27 mouse cellular contexts compared by ENCODE assay signal in the genomic region with DNA sequence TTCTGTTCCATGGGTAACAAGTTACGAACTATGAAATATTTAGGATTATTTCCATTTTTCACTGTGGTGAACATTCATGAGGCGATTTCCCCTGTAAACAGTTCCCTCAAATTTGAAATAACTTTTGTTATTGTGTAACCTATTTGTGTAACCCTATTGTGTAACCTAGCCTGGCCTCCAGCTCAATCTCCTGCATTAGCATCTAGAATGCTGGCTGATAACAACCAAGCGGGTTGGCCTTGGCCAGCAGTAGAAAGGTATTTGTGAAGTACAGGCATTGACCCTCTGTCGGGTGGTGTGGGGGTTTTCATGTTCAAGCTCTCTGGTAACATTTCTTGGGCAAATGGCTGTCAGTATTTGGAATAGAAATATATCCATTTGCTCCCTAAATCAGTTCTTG. TPM values are rescaled to one million over a fixed set of nuclear protein-coding genes. Genes with fewer than 3 reads are reported as not detected.
DNase-seq lines count a peak whose midpoint lies in the region; ATAC-seq and TF ChIP-seq lines count a peak whose summit lies in the region.
"Had no signal": no experiment of that assay in that cellular context is flagged by ENCODE, and none has a peak within 500 bp of the region (broad histone marks: within the 10 kb centered on the region; RNA-seq: fewer than 3 reads in every experiment).

No protein-coding gene starts in this region.

- H3K36me3 ChIP-seq in lung, postnatal 0 days (ENCODE audit: insufficient read depth, low read length), result no peaks in the 10 kb centered on the region
- no peaks in the 10 kb centered on the region for H3K36me3 ChIP-seq in liver, embryonic 14.5 days (replicated peaks; ENCODE audit: control insufficient read depth, insufficient read depth, low read depth)
- H3K36me3 ChIP-seq in stomach, postnatal 0 days (ENCODE audit: control insufficient read depth, insufficient read depth, low read length), result no peaks in the 10 kb centered on the region
- H3K36me3 ChIP-seq: embryonic facial prominence, embryonic 10.5 days; heart, embryonic 10.5 days; neural tube, embryonic 13.5 days had no signal

- H3K4me3 ChIP-seq in lung, postnatal 0 days (ENCODE audit: low read depth, low read length), result no peak overlapping the region
- no peak overlapping the region for H3K4me3 ChIP-seq in liver, embryonic 14.5 days (ENCODE audit: insufficient read depth in 1 of 2, low read depth in 2 of 2, low read length in 2 of 2)
- no peak overlapping the region for H3K4me3 ChIP-seq in stomach, postnatal 0 days (ENCODE audit: low read depth, low read length)
- H3K4me3 ChIP-seq: embryonic facial prominence, embryonic 10.5 days; heart, embryonic 10.5 days; left cerebral cortex, adult 2 months; myocyte; neural tube, embryonic 13.5 days had no signal

- no peak overlapping the region for H3K4me2 ChIP-seq in lung, postnatal 0 days (replicated peaks; ENCODE audit: low read depth, low read length)
- H3K4me2 ChIP-seq in liver, embryonic 14.5 days (ENCODE audit: low read depth), result no peak overlapping the region
- no peak overlapping the region for H3K4me2 ChIP-seq in stomach, postnatal 0 days (replicated peaks; ENCODE audit: low read depth)
- H3K4me2 ChIP-seq: hindbrain, embryonic 14.5 days; neural tube, embryonic 13.5 days had no signal

- H3K4me1 ChIP-seq in lung, postnatal 0 days (ENCODE audit: insufficient read depth, low read depth, low read length), result no peaks in the 10 kb centered on the region
- no peaks in the 10 kb centered on the region for H3K4me1 ChIP-seq in liver, embryonic 14.5 days (replicated peaks; ENCODE audit: control insufficient read depth in 2 of 2, insufficient read depth in 2 of 2, low read length in 1 of 2)
- H3K4me1 ChIP-seq in stomach, postnatal 0 days (replicated peaks; ENCODE audit: control insufficient read depth, insufficient read depth), result no peaks in the 10 kb centered on the region
- H3K4me1 ChIP-seq: embryonic facial prominence, embryonic 10.5 days; neural tube, embryonic 13.5 days had no signal

- no peak overlapping the region for H3K9ac ChIP-seq in lung, postnatal 0 days (replicated peaks; ENCODE audit: low read depth)
- no peak overlapping the region for H3K9ac ChIP-seq in liver, embryonic 14.5 days (replicated peaks)
- H3K9ac ChIP-seq in stomach, postnatal 0 days (ENCODE audit: low read length), result no peak overlapping the region
- H3K9ac ChIP-seq: forebrain, postnatal 0 days; hindbrain, embryonic 14.5 days; neural tube, embryonic 13.5 days had no signal

- WGBS in lung, postnatal 0 days, result 79% methylated on average over 4 of the region's 4 CpGs
- WGBS in liver, embryonic 14.5 days (ENCODE audit: insufficient replicate concordance), result 58% methylated on average over 4 of the region's 4 CpGs
- WGBS in stomach, postnatal 0 days, result 85% methylated on average over 4 of the region's 4 CpGs

- ATAC-seq in lung, postnatal 0 days, result no peak
- peak; percentile 35; the same call in 1 of the 2 replicates for ATAC-seq in liver, embryonic 14.5 days (ENCODE audit: insufficient read depth)
- no peak for ATAC-seq in stomach, postnatal 0 days (ENCODE audit: low FRiP score, low TSS enrichment)
- ATAC-seq: activated CD4-positive, CD25-positive, alpha-beta regulatory T cell, adult 4 months; forebrain, postnatal 0 days; inflammation-experienced regulatory T-cells, adult 6 months; midbrain, embryonic 16.5 days had no signal

- H3K27ac ChIP-seq in lung, postnatal 0 days (ENCODE audit: low read length), result no peak overlapping the region
- no peak overlapping the region for H3K27ac ChIP-seq in liver, embryonic 14.5 days
- no peak overlapping the region for H3K27ac ChIP-seq in stomach, postnatal 0 days (replicated peaks)
- H3K27ac ChIP-seq: embryonic facial prominence, embryonic 10.5 days; heart, embryonic 10.5 days; hindbrain, embryonic 14.5 days; kidney, postnatal 0 days; left cerebral cortex, adult 2 months; neural tube, embryonic 13.5 days had no signal

- no peaks in the 10 kb centered on the region for H3K9me3 ChIP-seq in lung, postnatal 0 days (ENCODE audit: low read length)
- no peaks in the 10 kb centered on the region for H3K9me3 ChIP-seq in liver, embryonic 14.5 days (ENCODE audit: control insufficient read depth, low read length)
- H3K9me3 ChIP-seq in stomach, postnatal 0 days (ENCODE audit: control insufficient read depth, low read length), result no peaks in the 10 kb centered on the region
- H3K9me3 ChIP-seq: embryonic facial prominence, embryonic 10.5 days; heart, embryonic 10.5 days; neural tube, embryonic 13.5 days had no signal

- no peaks in the 10 kb centered on the region for H3K27me3 ChIP-seq in lung, postnatal 0 days (replicated peaks; ENCODE audit: insufficient read depth, low read length)
- H3K27me3 ChIP-seq in liver, embryonic 14.5 days (ENCODE audit: control insufficient read depth, insufficient read depth, low read length), result no peaks in the 10 kb centered on the region
- H3K27me3 ChIP-seq in stomach, postnatal 0 days (ENCODE audit: control insufficient read depth, insufficient read depth, low read length), result no peaks in the 10 kb centered on the region
- H3K27me3 ChIP-seq: neural tube, embryonic 13.5 days had no signal

- DNase-seq in lung, postnatal 0 days (ENCODE audit: low spot score), result peak; percentile 13
- no peak for DNase-seq in lung, postnatal 25 days (ENCODE audit: low spot score)
- peak; percentile 39 to 53 for DNase-seq in adrenal gland, postnatal 36 days
- peak in 2 of 3 experiments; percentile 6 to 20 for DNase-seq in liver, embryonic 14.5 days (ENCODE audit: low read depth in 3 of 3, low spot score in 3 of 3)
- no peak for DNase-seq in stomach, postnatal 0 days (ENCODE audit: low spot score)
- no peak for DNase-seq in heart, adult 11 months
- no peak for DNase-seq in cerebellum, adult 9-11 months
- DNase-seq: cerebellum, adult 9-10 months; forebrain, postnatal 0 days; heart, postnatal 4 days; kidney, adult 2 months; lung, postnatal 10 days; retina, postnatal 1 day; right cerebral cortex, postnatal 25 days; spleen, adult 18-20 months had no signal

- no peak for TF ChIP-seq EP300 in lung, postnatal 0 days (IDR thresholded peaks at IDR 0.05)
- no peak for TF ChIP-seq EP300 in liver, embryonic 14.5 days (IDR thresholded peaks at IDR 0.05; ENCODE audit: low read depth)
- no peak for TF ChIP-seq EP300 in stomach, postnatal 0 days (optimal IDR thresholded peaks at IDR 0.05)

- TF ChIP-seq CTCF in lung, postnatal 0 days (IDR thresholded peaks at IDR 0.05), result no peak
- TF ChIP-seq CTCF in liver, embryonic 14.5 days (IDR thresholded peaks at IDR 0.05; ENCODE audit: low read depth), result no peak
- TF ChIP-seq CTCF in stomach, postnatal 0 days (IDR thresholded peaks at IDR 0.05; ENCODE audit: low read depth), result no peak

RNA-seq across cellular contexts. Expression of a gene that starts 18.3 kb away (rescaled TPM):
- polyA plus RNA-seq in lung, postnatal 0 days (2015; fragmentation: Nextera tagmentation; extraction: Ambion mirVana), result 0.02 and 0.08 TPM in 2 replicates
- total RNA-seq in adrenal gland, postnatal 36 days (2021), result 100 to 1,000 TPM in 1 of 2 experiments, 10 to 100 TPM in 1; 47.0 to 175 TPM
- polyA plus RNA-seq in liver, embryonic 14.5 days (2012; rRNA removed), result 0.02 and 0.06 TPM in 2 replicates
- 0.03 TPM in 1 of 2 replicates, not detected in the other for polyA plus RNA-seq in liver, embryonic 14.5 days (2014; fragmentation: Nextera tagmentation; extraction: Ambion mirVana)
- 0.13 and 0.16 TPM in 2 replicates for polyA plus RNA-seq in stomach, postnatal 0 days (2015; fragmentation: Nextera tagmentation; extraction: Ambion mirVana)
- total RNA-seq: megakaryocyte-erythroid progenitor cell, adult 5-6 weeks had no signal
- polyA plus RNA-seq: heart, embryonic 16.5 days; inflammation-experienced regulatory T-cells, adult 6 months; myocyte had no signal

RNA-seq across cellular contexts. Expression of a gene that starts 58.2 kb away (rescaled TPM):
- 10.5 and 11.4 TPM in 2 replicates for polyA plus RNA-seq in lung, postnatal 0 days (2015; fragmentation: Nextera tagmentation; extraction: Ambion mirVana)
- 10 to 100 TPM; 43.5 to 48.6 TPM for total RNA-seq in adrenal gland, postnatal 36 days (2021)
- 7.8 and 9.0 TPM in 2 replicates for polyA plus RNA-seq in liver, embryonic 14.5 days (2012; rRNA removed)
- polyA plus RNA-seq in liver, embryonic 14.5 days (2014; fragmentation: Nextera tagmentation; extraction: Ambion mirVana), result 7.8 and 8.1 TPM in 2 replicates
- polyA plus RNA-seq in stomach, postnatal 0 days (2015; fragmentation: Nextera tagmentation; extraction: Ambion mirVana), result 7.7 and 8.0 TPM in 2 replicates

RNA-seq across cellular contexts. Expression of a gene that starts 58.3 kb away (rescaled TPM):
- 13.1 and 14.2 TPM in 2 replicates for polyA plus RNA-seq in lung, postnatal 0 days (2015; fragmentation: Nextera tagmentation; extraction: Ambion mirVana)
- total RNA-seq in adrenal gland, postnatal 36 days (2021), result 10 to 100 TPM; 14.0 to 15.3 TPM
- 12.5 and 17.8 TPM in 2 replicates for polyA plus RNA-seq in liver, embryonic 14.5 days (2012; rRNA removed)
- 20.1 and 24.2 TPM in 2 replicates for polyA plus RNA-seq in liver, embryonic 14.5 days (2014; fragmentation: Nextera tagmentation; extraction: Ambion mirVana)
- polyA plus RNA-seq in stomach, postnatal 0 days (2015; fragmentation: Nextera tagmentation; extraction: Ambion mirVana), result 16.1 and 17.9 TPM in 2 replicates

Comparison
In these comparisons a context has a peak if more than half of its experiments do, and no peak if none do; other contexts are left out.
1. DNase-seq: peak in lung, postnatal 0 days (single experiment), adrenal gland, postnatal 36 days (2 of 2) and liver, embryonic 14.5 days (2 of 3); none in lung, postnatal 25 days (single experiment), stomach, postnatal 0 days (single experiment), heart, adult 11 months (single experiment) and cerebellum, adult 9-11 months (single experiment).